Comparison of ENCODE assay signal across 9 mouse cellular contexts in the genomic region with DNA sequence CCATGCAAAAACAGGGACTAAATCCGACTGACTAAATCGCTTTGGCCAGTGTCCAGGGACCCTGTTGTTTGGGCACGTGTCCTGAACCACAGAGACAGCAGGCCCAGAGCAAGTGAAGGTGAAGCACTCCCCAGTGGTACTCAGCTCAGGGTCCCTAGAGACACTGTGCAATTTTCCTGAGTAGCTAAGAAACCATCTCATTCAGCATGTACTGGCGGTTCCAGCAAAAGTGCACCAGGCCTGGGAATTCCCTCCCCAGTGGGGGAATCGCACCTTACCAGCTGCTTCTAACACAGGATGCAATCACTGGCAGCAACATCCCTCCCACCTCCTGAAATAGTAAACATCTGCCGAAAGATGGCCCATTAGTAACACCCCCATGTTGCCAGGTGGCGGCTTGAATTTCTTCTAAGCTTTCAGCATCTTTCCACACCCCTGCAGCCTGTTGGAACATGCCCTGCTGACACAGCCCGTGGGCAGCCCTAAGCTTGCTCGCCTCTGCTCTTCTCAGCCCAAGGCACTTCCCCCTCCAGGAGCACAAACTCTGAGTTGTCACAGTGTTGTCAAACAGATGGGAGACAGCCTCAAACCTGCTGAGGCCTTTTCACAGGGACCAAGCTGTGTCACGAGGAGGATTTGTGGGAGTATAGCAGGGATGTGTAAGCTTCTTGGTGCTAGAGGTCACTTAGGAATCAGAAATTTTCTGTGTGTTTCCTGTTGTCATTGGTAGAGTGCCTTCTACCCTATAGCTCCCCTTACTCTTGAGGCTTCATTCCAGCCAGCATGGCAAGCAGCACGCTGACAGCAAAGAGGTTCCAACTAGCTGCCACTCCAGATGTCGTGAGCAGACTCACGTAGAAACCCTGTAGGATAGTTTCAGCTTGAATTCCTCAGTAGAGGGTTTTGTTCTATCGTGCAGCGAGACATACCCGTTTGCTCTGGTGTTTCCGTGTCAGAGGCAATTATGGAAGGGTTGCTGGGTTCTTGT.
A peak's percentile ranks its signal among the peaks of the same experiment; 100 is the strongest.
DNase-seq lines count a peak whose midpoint lies in the region; ATAC-seq and TF ChIP-seq lines count a peak whose summit lies in the region.
"Had no signal": no experiment of that assay in that cellular context is flagged by ENCODE, and none has a peak within 500 bp of the region (broad histone marks: within the 10 kb centered on the region; RNA-seq: fewer than 3 reads in every experiment).

No protein-coding gene starts in this region.

- peak; percentile 24 for DNase-seq in gastrocnemius, adult 2 months
- DNase-seq in gastrocnemius, adult 18-20 months (ENCODE audit: low spot score) = no peak
- peak; percentile 9 for DNase-seq in ZHBTc4 (ENCODE audit: low read depth, low spot score)
- DNase-seq in fat pad, adult 2 months (ENCODE audit: extremely low read depth, low read depth, low spot score) = peak; percentile 18
- peak; percentile 75 for DNase-seq in left cerebral cortex, postnatal 4 days
- DNase-seq in ovary, postnatal 36 days (ENCODE audit: low spot score) = no peak

- no peak for ATAC-seq in inflammation-experienced regulatory T-cells, adult 6 months
- no peak for ATAC-seq in CD4-positive, CD25-positive, alpha-beta regulatory T cell, adult 4 months

- H3K4me3 ChIP-seq in gastrocnemius, adult 2 months = no peak overlapping the region
- H3K4me3 ChIP-seq: liver, embryonic 15.5 days had no signal

- intact Hi-C loops in gastrocnemius, adult 2 months (cut with DNase I) = no loop called here
- intact Hi-C loops in left cerebral cortex, postnatal 4 days (cut with DNase I) = loop anchor here (10.0 kb wide), 1 partner anchor 105 kb away; no protein-coding TSS in a partner anchor

- TF ChIP-seq CTCF in gastrocnemius, adult 2 months (IDR thresholded peaks at IDR 0.05) = no peak

- no peak overlapping the region for H3K27ac ChIP-seq in gastrocnemius, adult 2 months
- H3K27ac ChIP-seq: liver, embryonic 15.5 days had no signal

Comparison
In these comparisons a context has a peak if more than half of its experiments do, and no peak if none do; other contexts are left out.
1. DNase-seq: peak in gastrocnemius, adult 2 months (single experiment), ZHBTc4 (single experiment), fat pad, adult 2 months (single experiment) and left cerebral cortex, postnatal 4 days (single experiment); none in gastrocnemius, adult 18-20 months (single experiment) and ovary, postnatal 36 days (single experiment).